Mouse (Mus musculus): ENCODE data around the gene Orm3.

Orm3 gene

DNA sequence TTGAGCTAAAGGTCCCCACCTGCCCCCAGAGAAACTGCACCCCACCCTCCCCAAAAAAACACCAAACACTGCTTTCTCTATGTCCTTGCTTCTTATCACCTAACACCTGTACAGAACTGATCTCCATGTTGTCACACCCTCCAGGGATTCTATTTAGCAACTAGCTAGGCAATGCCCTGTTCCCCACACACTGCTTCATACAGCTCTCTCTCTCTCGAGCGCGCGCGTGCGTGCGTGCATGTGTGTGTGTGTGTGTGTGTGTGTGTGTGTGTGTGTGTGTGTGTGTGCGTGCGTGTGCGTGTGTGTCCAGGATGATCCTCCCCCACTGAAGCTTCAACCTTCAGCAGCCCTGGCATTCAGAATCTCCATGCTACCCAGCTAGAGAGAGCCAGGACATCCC is 46.1 kb downstream of the Orm3 start:
- no peak for DNase-seq (ENCODE audit: low read depth, low spot score)

DNA sequence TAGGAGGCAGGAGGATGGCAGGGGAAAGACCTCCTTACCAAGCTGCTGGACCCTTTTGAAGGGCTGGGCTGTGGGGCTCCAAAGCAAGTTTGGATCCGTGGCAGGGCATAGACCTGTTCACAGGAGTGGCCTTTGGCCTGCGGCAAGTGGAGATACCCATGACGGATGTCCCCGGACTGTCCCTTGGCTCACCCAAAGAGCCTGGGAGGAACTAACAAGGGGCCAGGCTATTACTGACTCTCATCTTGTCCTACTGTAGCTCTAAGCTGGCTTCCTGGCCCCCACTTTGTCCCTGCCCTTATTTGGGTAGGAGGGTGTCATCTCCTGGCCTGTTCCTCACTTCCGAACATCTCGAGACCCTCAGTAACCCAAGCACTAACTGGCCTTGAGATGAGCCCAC is 46.6 kb downstream of the Orm3 start:
- DNase-seq (ENCODE audit: low read depth, low spot score): no peak

DNA sequence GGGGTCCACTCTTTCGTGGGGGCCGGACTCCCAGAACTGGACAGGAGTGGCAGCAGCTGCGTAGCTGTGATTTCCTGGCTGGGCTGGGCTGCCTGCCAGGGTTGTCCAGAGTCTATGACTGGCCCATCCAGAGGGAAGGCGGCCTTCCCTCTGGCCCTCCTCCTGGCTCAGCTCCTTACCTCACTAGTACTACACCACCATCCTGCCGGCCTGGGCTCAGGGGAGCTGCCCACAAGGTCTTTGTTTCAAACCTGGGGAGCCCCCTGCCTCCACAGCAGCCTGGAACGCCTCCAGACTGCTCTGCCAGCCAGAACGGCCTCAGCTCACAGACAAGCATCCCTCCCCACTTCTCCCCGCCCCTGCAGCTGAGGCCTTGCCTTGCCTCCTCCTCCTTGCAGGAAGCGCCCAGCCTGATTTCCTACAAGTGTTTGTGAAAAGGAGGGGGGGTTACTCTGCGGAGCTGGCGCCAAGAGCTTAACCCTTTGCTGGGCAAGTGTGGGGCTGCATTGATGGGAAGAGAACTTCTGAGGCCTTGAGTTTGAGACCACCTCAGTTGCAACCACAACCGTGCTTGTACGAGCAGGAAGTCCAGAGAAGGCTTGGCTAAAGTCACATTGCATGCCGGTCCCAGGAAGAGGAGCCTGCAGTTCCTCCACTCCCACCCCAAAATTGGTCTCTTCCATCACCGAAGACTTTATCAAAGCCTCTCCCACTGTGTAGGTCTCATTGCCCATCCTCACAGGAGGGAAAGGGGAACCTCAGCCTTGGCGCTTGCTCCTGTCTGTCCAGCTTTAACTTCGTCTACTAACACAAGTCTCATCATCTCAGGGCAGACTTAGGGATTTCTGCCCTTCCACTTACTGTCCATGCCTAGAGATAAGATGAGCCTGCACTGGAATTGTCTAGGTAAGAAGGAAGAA is 47.3 kb downstream of the Orm3 start, which contains the start of gene Akna:
Gene Akna (minus strand): TSS at position 315 of the 920 bp plus-strand sequence.
- peak; percentile 81 for DNase-seq (ENCODE audit: low read depth, low spot score)

DNA sequence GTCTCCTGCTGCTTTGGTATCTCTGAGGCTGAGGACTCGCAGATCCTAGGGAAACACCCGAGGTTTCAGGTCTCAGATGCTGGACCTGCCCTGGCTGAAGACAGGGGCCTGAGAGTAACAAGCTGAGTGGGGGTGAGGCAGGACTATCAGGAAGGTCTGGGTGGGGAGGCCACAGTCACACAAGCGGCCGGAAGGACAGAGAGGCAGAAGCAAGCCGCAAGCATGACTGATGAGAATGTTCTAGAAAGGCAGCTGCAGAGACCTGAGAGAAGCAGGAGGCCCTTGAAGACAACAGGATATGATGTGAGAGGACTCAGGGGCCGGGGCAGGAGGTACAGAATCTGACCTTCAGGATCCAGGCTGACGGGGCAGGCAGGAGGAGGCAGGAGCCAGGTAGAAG is 48.2 kb downstream of the Orm3 start:
- no peak for DNase-seq (ENCODE audit: low read depth, low spot score)

DNA sequence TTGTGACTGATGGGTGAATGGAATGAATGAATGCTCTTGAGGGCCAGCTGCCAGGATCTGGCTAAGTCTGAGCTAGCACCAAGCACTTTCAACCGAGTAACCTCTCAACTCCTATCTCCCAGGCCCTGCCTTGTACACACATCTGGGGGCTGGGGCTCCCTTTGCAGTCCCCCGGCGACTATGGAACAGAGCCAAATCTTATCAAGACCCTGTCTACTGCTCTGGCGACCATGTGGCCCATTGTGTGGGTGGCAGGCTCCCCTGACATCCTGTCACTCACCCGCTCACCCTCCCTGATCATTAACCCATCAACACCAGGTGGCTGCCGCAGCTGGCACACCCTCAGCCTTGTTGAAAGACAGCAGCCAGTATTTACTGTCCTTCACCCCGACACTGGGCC is 49.1 kb downstream of the Orm3 start:
- no peak for DNase-seq (ENCODE audit: low read depth, low spot score)

DNA sequence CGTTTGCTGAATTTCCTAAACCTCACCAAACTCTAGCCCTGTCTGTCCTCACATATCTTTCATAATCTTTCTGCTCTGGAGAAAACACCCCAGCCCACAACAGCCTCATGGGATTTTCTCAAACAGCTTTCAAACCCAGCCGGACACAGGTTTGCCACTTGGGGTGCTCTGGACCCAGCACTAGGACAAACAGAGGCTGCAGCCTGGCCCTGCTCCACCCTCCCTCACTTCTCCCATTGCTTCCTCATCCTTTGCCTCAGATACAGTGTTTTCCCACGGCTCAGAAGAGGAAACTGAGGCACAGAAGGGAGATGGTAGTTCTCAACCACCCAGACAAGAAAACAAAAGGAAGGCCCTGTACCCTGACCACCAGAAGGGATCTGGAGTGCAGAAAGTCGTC is 49.7 kb downstream of the Orm3 start:
- DNase-seq (ENCODE audit: low read depth, low spot score): no peak

DNA sequence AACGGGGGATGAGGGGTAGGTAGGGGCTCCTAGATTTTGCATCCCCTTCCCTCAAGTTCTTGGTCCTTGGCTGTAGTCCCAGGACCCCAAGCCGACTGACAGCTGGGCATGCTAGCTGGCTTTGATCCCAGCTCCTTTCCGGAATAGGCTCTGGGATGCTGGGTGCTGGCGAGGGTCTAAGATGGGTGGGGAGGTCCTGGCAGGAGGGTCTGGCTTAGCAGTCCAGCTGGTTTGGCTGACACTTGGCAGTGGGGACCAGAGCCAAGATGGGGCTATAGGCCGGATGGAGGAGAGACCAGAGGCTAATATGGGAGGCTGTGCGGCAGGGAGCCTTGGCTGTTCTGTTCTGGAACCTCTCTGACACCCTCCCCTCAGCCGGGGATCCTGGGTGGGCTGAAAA is 52.3 kb downstream of the Orm3 start:
- DNase-seq (ENCODE audit: low read depth, low spot score): no peak

DNA sequence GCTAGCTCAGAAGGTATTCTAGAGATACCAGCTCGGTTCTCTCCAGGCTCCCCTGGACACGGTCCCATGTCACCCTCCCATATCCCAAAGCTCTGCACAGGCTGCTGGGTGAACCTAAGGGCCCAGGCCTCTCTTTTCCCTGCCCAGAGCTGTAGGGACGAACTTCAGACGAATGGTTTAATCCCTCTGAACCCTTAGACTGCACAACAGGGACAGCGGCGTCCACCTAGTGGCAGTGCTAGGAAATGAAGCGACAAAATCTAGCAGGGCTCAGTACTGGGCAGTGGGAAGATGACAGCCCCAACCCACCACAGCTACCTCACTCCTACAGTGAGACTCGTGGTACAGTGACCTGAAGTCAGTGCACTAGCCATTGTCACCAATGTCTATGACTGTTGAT is 52.7 kb downstream of the Orm3 start:
- peak; percentile 75 for DNase-seq (ENCODE audit: low read depth, low spot score)
